Mouse (Mus musculus) forebrain, embryonic 11.5 days (tissue): Measurements from ENCODE around the gene Cbfa2t2. TPM values are rescaled to one million over a fixed set of nuclear protein-coding genes. Genes with fewer than 3 reads are reported as not detected.

Source experiments
- ATAC-seq: fragments of 200-750 bp; cut with Nextera tagmentation; replicated peaks from 2 replicates; pipeline ENCODE4 v1.8.0; 2017; ENCODE audit warnings: moderate TSS enrichment; ENCODE audit not compliant: low FRiP score
- DNase-seq: peaks from one replicate; pipeline ENCODE4 v3.0.0-alpha.2; 2017; ENCODE audit warnings: low spot score
- H3K27ac ChIP-seq: fragments of 300-500 bp; sonication (generic); 2 replicates; pipeline ENCODE4 v1.5.1; 2014; ENCODE audit warnings: low read depth, low read length
- H3K27me3 ChIP-seq: fragments of 300-500 bp; sonication (generic); 2 replicates; pipeline ENCODE4 v1.6.1; 2014; ENCODE audit warnings: mild to moderate bottlenecking, low read length, mixed read lengths; ENCODE audit not compliant: control insufficient read depth, insufficient read depth
- H3K36me3 ChIP-seq: fragments of 300-500 bp; sonication (generic); 2 replicates; pipeline ENCODE4 v1.6.1; 2014; ENCODE audit warnings: mild to moderate bottlenecking, low read length, moderate library complexity, mixed read lengths; ENCODE audit not compliant: control insufficient read depth, insufficient read depth
- H3K4me1 ChIP-seq: fragments of 300-500 bp; sonication (generic); replicated peaks from 2 replicates; pipeline ENCODE4 v1.6.1; 2014; ENCODE audit warnings: low read length, mixed read lengths; ENCODE audit not compliant: control insufficient read depth, insufficient read depth
- H3K4me2 ChIP-seq: fragments of 300-500 bp; sonication (generic); 2 replicates; pipeline ENCODE4 v1.6.1; 2014; ENCODE audit warnings: low read depth, mild to moderate bottlenecking, low read length, moderate library complexity, mixed read lengths; ENCODE audit not compliant: severe bottlenecking
- H3K4me3 ChIP-seq: fragments of 300-500 bp; sonication (generic); 2 replicates; pipeline ENCODE4 v1.5.1; 2014; ENCODE audit warnings: low read depth, low read length
- H3K9ac ChIP-seq: fragments of 300-500 bp; sonication (generic); 2 replicates; pipeline ENCODE4 v1.6.1; 2014; ENCODE audit warnings: low read length
- H3K9me3 ChIP-seq: fragments of 300-500 bp; sonication (generic); 2 replicates; pipeline ENCODE4 v1.6.1; 2016; ENCODE audit warnings: low read length, mixed read lengths; ENCODE audit not compliant: control insufficient read depth
- WGBS: fragments of 180-500 bp; shearing (Covaris S2); extraction: QIAGEN DNeasy Blood & Tissue Kit; methylation state at CpG from one replicate; pipeline ENCODE4 v1.1.7; 2014; 5-methylcytosine and 5-hydroxymethylcytosine counted together
- polyA plus RNA-seq: library from polyadenylated mRNA; unstranded; fragments of >200 nt; fragmentation: Nextera tagmentation; extraction: Ambion mirVana; gene quantifications from 2 replicates; pipeline ENCODE4 v1.2.1, GENCODE M21; 2014

Cbfa2t2 gene
- polyA plus RNA-seq, 1 experiment from 2014 or later = 71.6 TPM

DNA sequence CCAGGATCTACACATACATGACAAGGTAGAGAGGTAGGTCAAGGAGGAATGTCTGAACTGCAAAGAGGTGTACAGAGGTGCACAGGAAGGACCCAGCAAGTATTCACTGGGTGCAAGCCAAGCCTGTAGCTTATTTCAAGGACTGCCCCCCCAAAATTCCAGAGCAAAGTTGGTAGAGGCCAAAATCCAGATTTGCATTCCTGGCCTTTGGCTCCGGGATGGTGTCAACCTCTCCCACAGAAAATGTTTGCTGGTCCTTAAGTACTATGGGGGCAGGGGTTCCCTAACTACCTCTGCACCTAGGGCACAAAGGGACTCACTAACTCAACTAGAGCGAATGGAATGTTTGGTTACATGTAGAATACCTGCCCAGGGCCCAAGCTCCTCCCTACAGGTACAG, 131.5 kb downstream of the Cbfa2t2 start:
- H3K27ac ChIP-seq = peak overlapping the region; percentile 84
- H3K4me3 ChIP-seq = peak overlapping the region; percentile 84
- 75% methylated on average over 2 of the region's 2 CpGs for WGBS
- DNase-seq (no peak), ATAC-seq (no peak)
- no peaks in the 10 kb centered on the region for H3K27me3 ChIP-seq
- H3K9me3 ChIP-seq = no peaks in the 10 kb centered on the region
- H3K4me1 ChIP-seq = peaks cover 18% of the 10 kb centered on the region
- H3K36me3 ChIP-seq = peaks cover 8% of the 10 kb centered on the region; the same call in 1 of the 2 replicates
- H3K9ac ChIP-seq = peak overlapping the region; percentile 73
- peak overlapping the region; percentile 64 for H3K4me2 ChIP-seq

GRCm38 (mm10) chr2:154568329-154569070, 132.2 kb downstream of the Cbfa2t2 start:
- peaks cover 18% of the 10 kb centered on the region for H3K4me1 ChIP-seq

DNA sequence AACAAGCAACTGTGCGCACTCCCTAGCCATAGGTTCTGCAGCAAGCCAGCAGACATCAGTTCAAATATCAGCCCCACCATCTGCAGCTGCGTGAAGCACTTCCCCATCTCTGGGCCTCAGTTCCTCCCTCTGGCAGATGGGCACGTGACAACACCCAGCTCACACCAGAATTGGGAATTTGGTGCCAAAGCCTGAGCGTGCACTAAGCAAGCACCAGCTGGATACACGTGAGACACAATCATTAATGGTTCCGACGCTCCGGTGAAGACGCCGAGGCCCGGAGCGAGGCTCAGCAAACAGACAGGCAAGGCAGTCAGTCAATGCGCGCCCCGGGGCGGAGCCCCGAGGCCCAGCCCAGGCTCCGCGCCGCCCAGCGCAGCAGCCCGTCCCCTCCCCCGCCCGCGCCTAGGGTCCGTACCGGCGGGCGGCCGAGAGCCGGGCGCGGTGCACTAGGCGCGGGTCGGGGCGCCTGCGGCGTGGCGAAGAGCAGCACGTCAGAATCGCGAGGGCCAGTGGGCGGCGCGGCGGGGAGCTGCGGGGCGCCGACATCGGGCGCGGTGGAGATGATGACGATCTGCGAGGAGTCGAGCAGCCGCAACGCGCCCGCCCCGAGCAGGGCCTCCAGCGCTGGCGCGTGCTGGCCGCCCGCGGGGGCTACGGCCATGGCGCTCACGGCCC, 132.9 kb downstream of the Cbfa2t2 start:
- H3K9me3 ChIP-seq = no peaks in the 10 kb centered on the region
- H3K27ac ChIP-seq = peak overlapping the region; percentile 84
- H3K36me3 ChIP-seq = no peaks in the 10 kb centered on the region
- peak overlapping the region; percentile 73 for H3K9ac ChIP-seq
- H3K27me3 ChIP-seq = no peaks in the 10 kb centered on the region
- peaks cover 18% of the 10 kb centered on the region for H3K4me1 ChIP-seq
- peak; percentile 77 for ATAC-seq
- H3K4me2 ChIP-seq = peak overlapping the region; percentile 64
- H3K4me3 ChIP-seq = peak overlapping the region; percentile 84
- WGBS = under 1% methylated on average over 45 of the region's 70 CpGs
- DNase-seq = peak; percentile 85

More at GRCm38 (mm10) chr2:154568329-154569070, 132.2 kb downstream of the Cbfa2t2 start:
- DNase-seq (peak; percentile 75), ATAC-seq (peak; percentile 23)
- Histone ChIP-seq H3K27me3 (no peaks in the 10 kb centered on the region), H3K4me2 (peak overlapping the region; percentile 64), H3K27ac (peak overlapping the region; percentile 84), H3K9ac (peak overlapping the region; percentile 73), H3K9me3 (no peaks in the 10 kb centered on the region), H3K4me3 (peak overlapping the region; percentile 84), H3K36me3 (peaks cover under 1% of the 10 kb centered on the region; the same call in 1 of the 2 replicates)
- 13% methylated on average over 10 of the region's 10 CpGs for WGBS

- peak within 1 kb of the TSS; percentile 84 for H3K4me3 ChIP-seq
- peak within 1 kb of the TSS; percentile 84 for H3K27ac ChIP-seq
- no peaks in the 10 kb centered on the region for H3K36me3 ChIP-seq
- peak within 1 kb of the TSS; percentile 64 for H3K4me2 ChIP-seq
- H3K9ac ChIP-seq = peak within 1 kb of the TSS; percentile 73
- ATAC-seq (peak; percentile 97), DNase-seq (peak; percentile 99)
- H3K27me3 ChIP-seq = no peaks in the 10 kb centered on the region
- H3K9me3 ChIP-seq = no peaks in the 10 kb centered on the region
- WGBS = under 1% methylated on average over 41 of the region's 44 CpGs
- peaks cover 18% of the 10 kb centered on the region for H3K4me1 ChIP-seq
Observed at GRCm38 (mm10) chr2:154569836-154570286, 133.6 kb downstream of the Cbfa2t2 start, which contains the start of gene E2f1. E2f1 (minus strand) TSS chr2:154569892.

DNA sequence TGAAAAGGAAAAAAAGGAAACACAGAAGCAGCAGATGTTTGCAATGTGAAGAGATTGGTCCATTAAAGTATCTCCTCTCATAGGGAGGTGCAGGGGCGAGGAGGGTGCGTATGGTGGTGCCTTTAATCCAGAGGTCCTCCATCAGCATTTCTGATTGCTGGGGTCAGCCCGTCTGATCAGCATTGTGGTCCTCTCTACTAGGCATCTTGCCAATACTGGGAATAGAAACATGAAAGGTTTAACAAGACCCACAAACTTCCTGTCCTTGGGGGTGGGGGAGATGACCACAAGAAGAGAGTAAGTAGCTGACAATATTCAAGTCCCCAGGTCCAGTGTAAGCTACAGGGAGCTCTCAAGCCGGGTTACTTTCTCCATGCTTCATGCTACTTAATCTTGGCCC, 134.4 kb downstream of the Cbfa2t2 start:
- H3K27ac ChIP-seq = no peak overlapping the region

DNA sequence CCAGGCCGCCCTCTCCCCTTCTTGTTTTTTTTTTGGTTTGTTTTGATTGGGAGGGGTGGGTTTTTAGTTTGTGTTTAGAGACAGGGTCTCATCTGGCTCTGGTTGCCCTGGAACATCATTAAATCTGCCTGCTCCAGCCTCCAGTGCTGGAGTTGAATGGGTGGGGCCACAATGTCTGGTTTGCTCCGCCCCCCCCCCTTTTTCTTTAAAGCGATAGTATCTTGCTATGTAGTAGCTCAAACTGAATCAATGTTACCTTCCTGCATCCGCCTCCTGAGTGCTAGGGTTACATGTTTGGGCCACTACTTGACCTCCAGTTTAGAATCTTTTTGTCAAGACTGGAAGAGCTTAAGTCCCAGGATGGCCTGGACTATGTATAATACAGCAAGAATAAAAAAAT, 135.0 kb downstream of the Cbfa2t2 start:
- no peak overlapping the region for H3K4me2 ChIP-seq
- no peak overlapping the region for H3K27ac ChIP-seq
- H3K4me3 ChIP-seq = no peak overlapping the region
- peaks cover 16% of the 10 kb centered on the region for H3K4me1 ChIP-seq
- DNase-seq (no peak), ATAC-seq (no peak)
- no peaks in the 10 kb centered on the region for H3K9me3 ChIP-seq
- no peaks in the 10 kb centered on the region for H3K36me3 ChIP-seq
- H3K27me3 ChIP-seq = no peaks in the 10 kb centered on the region
- 89% methylated on average over 4 of the region's 4 CpGs for WGBS
- no peak overlapping the region for H3K9ac ChIP-seq

More for the DNA sequence above, 134.4 kb downstream of the Cbfa2t2 start:
- H3K9me3 ChIP-seq = no peaks in the 10 kb centered on the region
- H3K4me2 ChIP-seq = no peak overlapping the region
- peaks cover 16% of the 10 kb centered on the region for H3K4me1 ChIP-seq
- H3K4me3 ChIP-seq = no peak overlapping the region
- DNase-seq (no peak), ATAC-seq (no peak)
- H3K36me3 ChIP-seq = no peaks in the 10 kb centered on the region
- no peaks in the 10 kb centered on the region for H3K27me3 ChIP-seq
- H3K9ac ChIP-seq = no peak overlapping the region
- 78% methylated on average over 4 of the region's 4 CpGs for WGBS

GRCm38 (mm10) chr2:154571976-154572375, 135.7 kb downstream of the Cbfa2t2 start:
- peaks cover 17% of the 10 kb centered on the region for H3K4me1 ChIP-seq
- H3K9ac ChIP-seq = peak overlapping the region; percentile 16; the same call in 1 of the 2 replicates
- H3K4me2 ChIP-seq = no peak overlapping the region
- no peaks in the 10 kb centered on the region for H3K27me3 ChIP-seq
- no peak overlapping the region for H3K27ac ChIP-seq
- 89% methylated on average over 8 of the region's 8 CpGs for WGBS
- no peak for DNase-seq
- H3K4me3 ChIP-seq = no peak overlapping the region
- H3K36me3 ChIP-seq = no peaks in the 10 kb centered on the region
- H3K9me3 ChIP-seq = no peaks in the 10 kb centered on the region
- ATAC-seq = no peak

DNA sequence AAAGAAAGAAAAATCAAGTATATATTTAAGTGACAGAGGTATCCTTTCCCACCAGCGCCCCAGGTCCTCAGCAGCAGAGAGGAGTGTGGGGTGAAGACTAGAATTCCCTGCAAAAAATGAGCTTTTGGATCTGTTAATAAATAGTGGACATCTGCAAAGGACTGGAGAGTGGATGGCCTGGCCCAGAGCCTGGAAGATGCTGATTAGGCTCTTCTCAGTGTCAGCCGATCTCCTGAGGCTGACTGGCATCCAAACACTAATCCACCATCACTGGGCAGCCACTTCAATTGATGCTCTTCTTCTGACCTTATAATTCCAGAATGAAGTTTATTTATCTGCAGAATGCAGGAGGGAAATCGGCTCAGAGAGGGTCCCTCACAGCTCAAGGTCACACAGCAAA, 136.7 kb downstream of the Cbfa2t2 start:
- H3K9me3 ChIP-seq = no peaks in the 10 kb centered on the region
- no peak overlapping the region for H3K4me3 ChIP-seq
- no peaks in the 10 kb centered on the region for H3K36me3 ChIP-seq
- H3K4me1 ChIP-seq = peaks cover 16% of the 10 kb centered on the region
- H3K9ac ChIP-seq = no peak overlapping the region
- H3K27me3 ChIP-seq = no peaks in the 10 kb centered on the region
- 89% methylated on average over 3 of the region's 3 CpGs for WGBS
- H3K4me2 ChIP-seq = no peak overlapping the region
- DNase-seq (no peak), ATAC-seq (no peak)
- H3K27ac ChIP-seq = no peak overlapping the region
